ENCODE assay signal across 16 mouse cellular contexts in genomic region chr2:26144331-26144730, GRCm38 (mm10). TPM values are rescaled to one million over a fixed set of nuclear protein-coding genes. Genes with fewer than 3 reads are reported as not detected.
DNase-seq lines count a peak whose midpoint lies in the region; ATAC-seq lines count a peak whose summit lies in the region.
"Had no signal": no experiment of that assay in that cellular context is flagged by ENCODE, and none has a peak within 500 bp of the region (broad histone marks: within the 10 kb centered on the region; RNA-seq: fewer than 3 reads in every experiment).

No protein-coding gene starts in this region.

- no peak overlapping the region for H3K4me2 ChIP-seq in forebrain, embryonic 12.5 days
- H3K4me2 ChIP-seq: midbrain, embryonic 15.5 days had no signal

- peaks cover 17% of the 10 kb centered on the region for H3K4me1 ChIP-seq in forebrain, embryonic 12.5 days

- peak; percentile 55 for DNase-seq in cerebellum, adult 9-10 months
- DNase-seq in cerebellum, postnatal 4 days (ENCODE audit: low spot score in 2 of 2): no peak
- peak; percentile 55 to 71 for DNase-seq in urinary bladder, postnatal 36 days (ENCODE audit: low spot score in 2 of 2)
- no peak for DNase-seq in urinary bladder, postnatal 4 days (ENCODE audit: low spot score in 2 of 2)
- DNase-seq in adrenal gland, postnatal 36 days: peak; percentile 39 to 59
- peak; percentile 19 for DNase-seq in yolk sac, embryonic 10.5 days (ENCODE audit: low spot score)
- DNase-seq in frontal cortex, adult 2 months (ENCODE audit: extremely low spot score in 1 of 2, low spot score in 1 of 2): no peak
- DNase-seq: heart, adult 18-20 months; heart, postnatal 4 days; kidney, postnatal 14 days; layer of hippocampus, adult 9-11 months; lung, postnatal 10 days had no signal

- no peaks in the 10 kb centered on the region for H3K36me3 ChIP-seq in forebrain, embryonic 12.5 days (replicated peaks)
- H3K36me3 ChIP-seq: midbrain, embryonic 15.5 days had no signal

- no peaks in the 10 kb centered on the region for H3K27me3 ChIP-seq in forebrain, embryonic 12.5 days
- H3K27me3 ChIP-seq: midbrain, embryonic 15.5 days had no signal

- no peaks in the 10 kb centered on the region for H3K9me3 ChIP-seq in forebrain, embryonic 12.5 days
- H3K9me3 ChIP-seq: G1E; midbrain, embryonic 15.5 days had no signal

- H3K9ac ChIP-seq in forebrain, embryonic 12.5 days: no peak overlapping the region
- H3K9ac ChIP-seq: midbrain, embryonic 15.5 days had no signal

- ATAC-seq in forebrain, embryonic 12.5 days (ENCODE audit: low FRiP score): no peak
- ATAC-seq: CD4-positive, CD25-positive, alpha-beta regulatory T cell, adult 4 months; midbrain, embryonic 15.5 days had no signal

- no peak overlapping the region for H3K27ac ChIP-seq in forebrain, embryonic 12.5 days
- H3K27ac ChIP-seq: midbrain, embryonic 15.5 days had no signal

- H3K4me3 ChIP-seq in forebrain, embryonic 12.5 days (replicated peaks): no peak overlapping the region
- H3K4me3 ChIP-seq: midbrain, embryonic 15.5 days had no signal

- WGBS in forebrain, embryonic 12.5 days: 77% methylated on average over 4 of the region's 4 CpGs

RNA-seq across cellular contexts. Expression of gene Nacc2, which starts 21.3 kb away (rescaled TPM):
- total RNA-seq in adrenal gland, postnatal 36 days (2021): 10 to 100 TPM; 33.3 to 40.1 TPM
- 8.4 and 11.0 TPM in 2 replicates for polyA plus RNA-seq in forebrain, embryonic 12.5 days (2016; fragmentation: Nextera tagmentation; extraction: Ambion mirVana)
- polyA plus RNA-seq in frontal cortex, adult 2 months (2012; rRNA removed): 66.9 and 72.8 TPM in 2 replicates

Comparison
In these comparisons a context has a peak if more than half of its experiments do, and no peak if none do; other contexts are left out.
1. DNase-seq: peak in cerebellum, adult 9-10 months (single experiment), urinary bladder, postnatal 36 days (2 of 2), adrenal gland, postnatal 36 days (2 of 2) and yolk sac, embryonic 10.5 days (single experiment); none in cerebellum, postnatal 4 days (0 of 2), urinary bladder, postnatal 4 days (0 of 2) and frontal cortex, adult 2 months (0 of 2).